Mouse (Mus musculus): ENCODE measurements around the gene Map3k12.

Gene Map3k12

DNA sequence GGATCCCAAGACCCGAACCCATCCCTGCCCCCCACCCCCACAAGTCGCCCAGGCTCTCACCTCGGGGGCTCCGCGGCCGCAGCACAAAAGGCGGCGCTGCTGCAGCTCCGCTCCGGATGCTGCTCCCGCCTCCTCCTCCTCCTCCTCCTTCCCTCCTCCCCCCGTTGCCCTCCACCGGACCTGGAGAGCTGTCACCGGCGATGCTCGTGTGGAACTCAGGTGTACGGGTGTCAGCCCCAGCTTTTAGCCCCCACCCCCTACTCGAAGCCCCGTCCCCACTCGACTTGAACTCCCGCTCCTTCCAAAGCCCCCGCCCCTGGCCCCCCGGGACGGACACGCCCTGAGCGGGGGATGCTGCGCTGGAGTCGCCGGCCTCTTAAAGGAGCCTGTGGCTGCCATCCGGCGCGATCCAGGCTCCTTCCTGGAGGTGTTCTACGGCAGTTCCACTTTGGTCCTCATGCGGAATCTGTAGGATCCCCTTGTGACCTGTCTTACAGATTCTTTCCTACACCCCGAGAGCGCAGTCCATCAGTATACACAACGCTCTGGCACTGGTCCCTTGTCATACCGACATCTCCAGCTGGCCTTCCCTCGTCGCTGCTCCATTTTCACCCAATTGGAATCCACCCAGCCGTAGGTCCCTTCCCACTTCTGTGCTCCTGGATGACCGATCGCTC is at the start of gene Map3k12:
Gene Map3k12, minus strand, starts transcription at position 337 of the 677 bp plus-strand sequence.
- DNase-seq (ENCODE audit: low read depth, low spot score): peak; percentile 38

DNA sequence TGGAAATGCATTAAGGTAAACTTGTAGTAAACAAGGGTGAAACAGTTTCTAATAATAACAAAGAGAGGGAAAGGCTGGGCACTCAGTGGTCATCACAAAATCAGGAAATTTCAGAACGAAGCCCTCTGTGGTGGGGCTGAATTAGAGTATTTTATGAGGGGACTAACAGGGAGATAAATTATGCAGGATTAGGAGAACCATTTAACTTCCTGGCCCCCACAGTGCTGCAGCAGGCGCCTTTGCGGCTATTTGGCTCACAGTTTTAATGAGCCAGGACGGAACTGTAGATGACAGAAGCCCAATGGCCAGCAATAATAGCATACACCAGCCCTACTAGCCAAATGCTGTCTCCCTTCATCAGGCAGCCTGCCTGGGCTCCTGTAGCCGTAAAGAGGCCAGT is 46.8 kb upstream of the Map3k12 start:
- no peak for DNase-seq (ENCODE audit: low read depth, low spot score)

GRCm38 (mm10) chr15:102563061-102563460 is 46.2 kb upstream of the Map3k12 start:
- DNase-seq (ENCODE audit: low read depth, low spot score): no peak

DNA sequence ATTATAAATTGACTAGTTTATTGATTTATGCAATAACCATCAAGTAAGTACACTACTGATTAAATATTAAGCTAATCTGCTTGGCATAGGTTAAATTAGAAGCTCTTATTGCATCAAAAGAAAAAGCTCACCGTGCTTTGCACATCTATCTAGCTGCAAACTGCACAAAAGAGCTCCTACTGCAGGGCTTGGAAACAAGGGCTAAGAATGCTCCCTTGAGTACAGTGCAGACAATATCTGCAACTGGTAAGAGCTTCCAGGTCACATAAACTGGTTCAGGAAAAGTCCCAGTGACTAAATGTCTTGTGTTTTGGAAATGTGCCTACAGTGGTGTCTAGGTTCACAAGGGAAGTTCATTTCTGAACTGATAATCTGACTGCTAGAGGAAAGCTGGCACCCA is 45.6 kb upstream of the Map3k12 start:
- no peak for DNase-seq (ENCODE audit: low read depth, low spot score)

GRCm38 (mm10) chr15:102557580-102557979 is 40.7 kb upstream of the Map3k12 start:
- DNase-seq (ENCODE audit: low read depth, low spot score): no peak

DNA sequence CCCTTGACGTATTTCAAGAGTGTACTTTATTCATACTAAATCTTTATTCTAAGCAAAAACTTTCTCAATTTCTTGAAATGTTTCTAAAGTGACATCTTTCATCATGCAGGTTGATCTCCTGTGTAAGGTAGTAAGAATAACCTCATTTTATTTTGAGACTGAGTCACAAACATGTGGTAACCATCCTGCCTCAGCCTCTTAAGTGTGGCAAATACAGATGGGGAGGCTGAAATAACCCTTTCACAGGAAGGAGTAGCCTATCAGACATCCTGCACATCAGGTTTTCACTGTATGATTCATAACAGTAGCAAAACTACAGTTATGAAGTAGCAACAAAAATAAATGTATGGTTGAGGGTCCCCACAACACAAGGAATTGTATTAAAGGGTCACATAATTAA is 38.7 kb upstream of the Map3k12 start:
- no peak for DNase-seq (ENCODE audit: low read depth, low spot score)

- no peak for DNase-seq (ENCODE audit: low read depth, low spot score)
Observed at GRCm38 (mm10) chr15:102552599-102552998, 35.7 kb upstream of the Map3k12 start.

DNA sequence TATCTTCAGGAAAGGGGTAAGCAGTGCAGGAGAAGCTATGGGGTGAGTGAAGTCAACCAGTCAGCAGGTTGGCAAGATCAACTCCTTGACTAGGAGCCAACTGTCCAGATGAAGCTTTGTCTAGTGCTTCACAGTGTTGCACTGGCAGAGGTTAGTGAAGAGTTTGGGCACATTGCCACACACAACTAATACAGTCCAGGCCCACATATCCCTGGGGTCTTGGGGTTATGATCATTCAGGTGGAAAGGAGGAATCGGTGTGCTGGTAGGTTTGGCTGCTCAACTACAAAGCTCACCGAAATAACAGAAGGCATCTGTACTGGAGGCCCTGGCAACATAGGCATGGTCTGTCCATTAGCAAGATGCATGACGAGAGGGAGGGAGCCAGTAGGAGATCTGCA is 30.6 kb upstream of the Map3k12 start:
- DNase-seq (ENCODE audit: low read depth, low spot score): no peak

GRCm38 (mm10) chr15:102546677-102547427 is 30.0 kb upstream of the Map3k12 start:
- peak; percentile 19 for DNase-seq (ENCODE audit: low read depth, low spot score)

GRCm38 (mm10) chr15:102546246-102546645 is 29.4 kb upstream of the Map3k12 start:
- DNase-seq (ENCODE audit: low read depth, low spot score): no peak

DNA sequence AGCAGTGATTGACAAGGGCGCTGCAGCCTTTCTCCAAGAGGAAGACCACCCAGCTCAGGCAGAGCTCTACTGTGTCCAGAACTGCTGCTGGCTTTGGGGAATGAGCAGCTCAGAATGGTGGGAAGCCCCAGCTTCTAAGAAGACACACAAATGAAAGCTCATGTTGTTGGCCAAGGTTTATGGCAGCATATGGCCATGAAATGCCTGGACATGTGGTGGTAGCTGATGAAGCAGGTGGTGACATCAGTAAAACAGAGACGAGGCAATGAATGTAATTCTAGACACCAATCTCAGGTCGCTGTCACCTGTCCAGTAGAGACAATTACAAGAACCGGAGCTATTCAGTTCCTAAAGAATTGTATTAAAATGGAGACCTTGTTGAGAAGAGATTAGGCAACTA is 27.9 kb upstream of the Map3k12 start:
- no peak for DNase-seq (ENCODE audit: low read depth, low spot score)

DNA sequence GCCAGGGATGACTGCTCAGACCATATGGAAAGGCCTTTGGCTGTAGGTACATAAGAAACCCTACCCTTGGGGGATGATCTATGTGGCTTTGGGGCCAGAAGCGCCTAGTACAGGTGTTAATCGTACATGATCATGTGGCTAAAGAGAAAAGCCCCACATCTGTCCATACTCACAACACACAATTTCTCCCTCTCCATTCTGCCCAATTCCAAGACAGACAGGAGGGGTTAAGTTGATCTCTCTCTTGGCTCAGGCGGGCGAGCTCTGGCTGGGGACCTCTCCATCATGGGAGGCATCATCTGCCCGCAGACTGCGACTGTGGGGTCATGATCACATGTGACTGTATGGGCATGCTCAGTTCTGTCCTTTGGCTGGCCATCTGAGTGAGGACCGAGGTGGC is 17.1 kb upstream of the Map3k12 start:
- no peak for DNase-seq (ENCODE audit: low read depth, low spot score)

DNA sequence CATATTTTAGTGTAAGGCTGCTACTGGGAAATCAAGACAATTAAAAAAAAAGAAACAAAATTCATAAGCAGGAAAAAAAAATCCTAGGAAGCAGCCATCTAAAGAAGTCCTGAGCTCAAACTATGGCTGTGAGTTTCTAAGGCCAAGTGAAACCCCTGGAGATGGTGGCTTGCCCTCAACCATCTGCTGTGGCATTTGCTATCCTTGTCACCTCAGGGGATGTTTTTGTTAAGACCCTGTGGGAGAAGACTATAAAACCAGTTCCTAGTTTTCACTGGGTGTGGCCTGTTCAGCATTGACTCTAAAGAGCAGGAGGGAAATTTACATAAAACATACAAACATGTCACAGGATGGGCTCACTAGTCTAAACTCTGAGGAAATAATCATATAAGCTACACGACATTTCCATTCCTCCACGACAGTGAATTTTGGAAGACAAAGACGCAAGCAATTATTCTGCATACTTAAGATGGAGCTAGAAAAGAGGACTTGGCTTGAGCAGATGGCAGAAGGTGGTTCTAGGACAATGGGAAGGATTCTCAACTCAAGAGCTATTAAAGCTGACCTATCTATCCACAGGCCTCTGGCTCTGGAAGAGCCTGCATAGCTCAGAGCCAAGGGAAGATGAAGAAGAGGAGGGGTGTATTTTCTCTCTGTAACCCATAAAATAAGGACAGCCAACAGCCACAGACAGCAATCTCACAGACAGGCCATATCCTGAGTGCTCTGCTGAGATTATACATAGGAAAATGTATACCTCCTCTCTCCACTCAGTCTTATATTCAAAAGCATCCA is 15.4 kb upstream of the Map3k12 start:
- no peak for DNase-seq (ENCODE audit: low read depth, low spot score)

DNA sequence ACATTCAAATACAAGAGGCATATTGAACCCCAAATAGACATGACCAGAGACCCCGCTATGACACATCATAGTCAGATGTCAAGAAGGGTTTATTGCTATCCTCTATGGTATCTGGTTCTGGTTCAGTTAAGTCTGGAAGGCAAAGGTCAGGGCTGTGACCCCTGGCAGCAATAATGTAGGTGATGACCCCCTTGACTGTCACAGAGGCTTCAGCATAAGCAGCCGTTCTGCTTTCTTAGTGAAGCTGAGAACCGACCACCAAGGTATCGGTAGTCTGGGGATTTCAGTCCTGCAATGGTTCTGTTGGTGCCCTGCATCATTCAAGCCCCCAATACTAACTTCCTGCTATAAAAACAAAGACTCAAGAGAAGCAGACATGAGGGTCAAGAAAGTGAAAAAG is 14.7 kb upstream of the Map3k12 start:
- DNase-seq (ENCODE audit: low read depth, low spot score): no peak

DNA sequence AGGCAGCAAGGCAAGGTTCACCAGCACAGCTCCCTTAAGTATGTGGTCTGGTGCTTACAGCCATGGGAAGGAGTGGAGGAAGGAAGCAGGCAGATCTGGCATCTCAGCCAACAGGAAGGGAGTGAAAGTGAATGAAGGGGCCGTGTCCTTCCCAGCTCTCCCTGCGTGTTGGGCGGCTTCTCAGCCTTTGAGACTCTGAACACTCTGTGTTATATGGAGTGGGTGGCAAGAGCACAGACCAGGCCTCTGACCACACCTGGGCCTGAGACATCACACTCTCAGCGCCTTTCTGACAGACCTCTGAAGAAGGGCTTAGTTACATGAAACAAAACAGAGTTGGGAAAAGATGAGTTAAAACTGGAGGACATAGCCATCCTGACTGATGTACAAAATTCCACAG is 13.7 kb upstream of the Map3k12 start:
- no peak for DNase-seq (ENCODE audit: low read depth, low spot score)

DNA sequence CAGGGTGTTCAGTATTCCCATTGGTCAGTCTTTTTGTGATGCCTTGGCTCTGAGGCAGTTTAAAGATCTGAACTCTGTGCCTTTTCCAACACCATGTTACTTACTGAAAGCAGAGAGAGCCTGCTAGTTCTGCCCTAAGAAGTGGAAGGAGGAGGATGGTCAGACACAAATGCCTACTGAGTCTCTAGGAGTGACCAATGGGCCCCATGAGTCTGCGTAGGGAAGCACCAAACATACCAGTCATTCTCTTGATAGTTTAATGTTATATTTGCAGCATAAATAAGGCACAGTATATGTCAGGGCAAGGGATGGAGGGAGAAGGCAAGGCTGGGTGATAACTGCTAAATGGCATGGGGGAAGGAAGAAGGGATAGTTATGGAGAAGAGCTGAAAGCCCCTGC is 11.5 kb upstream of the Map3k12 start:
- no peak for DNase-seq (ENCODE audit: low read depth, low spot score)

DNA sequence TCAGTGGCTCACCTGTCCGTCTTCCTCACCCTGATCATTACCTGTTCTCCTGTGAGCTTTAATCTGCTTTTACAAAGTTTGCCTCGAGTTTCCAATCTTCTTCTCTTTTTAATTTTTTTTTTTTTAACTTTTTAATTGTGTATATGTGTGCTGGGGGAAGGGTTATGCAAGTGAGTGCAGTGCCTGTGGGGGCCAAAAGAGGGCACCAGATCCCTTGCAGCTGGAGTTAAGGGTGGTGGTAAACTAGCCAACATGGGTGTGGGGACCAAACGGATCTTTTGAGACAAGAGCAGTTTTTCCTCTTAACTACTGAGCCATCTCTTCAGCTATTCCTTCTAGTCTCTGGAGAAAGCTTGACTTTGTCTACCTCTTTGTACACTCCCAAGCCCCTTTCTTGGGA is 11.1 kb upstream of the Map3k12 start:
- no peak for DNase-seq (ENCODE audit: low read depth, low spot score)

DNA sequence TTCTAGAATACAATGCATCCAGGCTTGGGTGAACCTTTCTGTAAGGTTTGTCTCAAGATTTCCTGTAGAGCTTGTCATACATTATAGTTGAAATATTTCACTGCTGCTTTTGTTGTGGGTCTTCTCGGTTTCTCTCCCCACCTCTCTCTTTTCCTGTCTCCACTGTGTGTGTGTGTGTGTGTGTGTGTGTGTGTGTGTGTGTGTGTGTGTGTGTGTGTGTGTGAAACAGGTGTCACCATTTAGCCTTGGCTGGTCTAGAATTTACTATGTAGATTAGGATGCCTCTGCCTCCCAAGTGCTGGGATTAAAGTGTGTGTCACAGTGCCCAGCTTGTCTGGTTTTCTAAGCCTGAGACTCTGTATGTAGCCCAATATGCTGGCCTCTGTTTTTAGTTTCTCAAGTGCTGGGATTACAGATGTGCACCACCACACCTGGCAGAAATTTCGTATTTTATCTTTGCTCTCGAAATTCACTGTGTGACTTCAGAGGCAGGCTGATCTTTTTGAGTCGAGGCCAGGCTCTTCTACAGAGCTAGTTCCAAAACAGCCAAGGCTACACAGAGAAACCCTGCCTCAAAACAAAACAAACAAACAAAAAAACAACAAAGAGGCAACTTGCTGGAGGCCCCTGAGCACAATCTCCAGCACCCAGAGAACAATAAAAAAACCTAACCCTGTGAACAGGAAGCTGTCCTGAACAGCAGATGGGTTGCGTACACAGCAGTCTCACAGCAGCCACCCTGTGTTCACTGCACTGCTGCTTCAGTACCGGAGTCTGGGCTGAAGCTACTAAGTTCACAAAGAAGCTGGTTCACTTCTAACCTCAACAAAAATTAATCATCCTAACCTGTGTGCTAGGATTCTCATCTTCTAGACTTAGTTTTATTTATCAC is 9.5 kb upstream of the Map3k12 start:
- no peak for DNase-seq (ENCODE audit: low read depth, low spot score)

- DNase-seq (ENCODE audit: low read depth, low spot score): peak; percentile 63
Observed at GRCm38 (mm10) chr15:102524892-102525485, 8.1 kb upstream of the Map3k12 start, which contains the start of gene Npff. TSS of gene Npff (minus strand) at chr15:102524942.

DNA sequence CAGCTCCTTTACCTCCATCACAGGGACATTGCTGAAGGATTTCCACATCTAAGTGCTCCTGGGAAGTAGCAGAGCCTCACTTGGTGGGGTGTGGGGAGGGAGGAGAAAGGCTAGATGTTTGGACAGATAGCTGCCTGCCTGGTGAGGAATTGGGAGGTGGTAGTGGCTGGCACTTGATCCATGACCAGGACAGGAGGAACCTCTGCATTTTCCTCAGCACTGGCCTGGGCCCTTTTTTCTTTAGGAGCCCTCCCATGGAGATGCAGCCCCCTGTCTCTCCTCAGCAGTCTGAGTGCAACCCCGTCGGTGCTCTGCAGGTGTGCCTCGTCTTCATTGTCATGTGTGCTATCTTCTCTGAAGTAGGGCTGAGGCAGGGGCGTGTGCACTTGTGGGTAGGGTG is 4.6 kb upstream of the Map3k12 start:
- DNase-seq (ENCODE audit: low read depth, low spot score): no peak

DNA sequence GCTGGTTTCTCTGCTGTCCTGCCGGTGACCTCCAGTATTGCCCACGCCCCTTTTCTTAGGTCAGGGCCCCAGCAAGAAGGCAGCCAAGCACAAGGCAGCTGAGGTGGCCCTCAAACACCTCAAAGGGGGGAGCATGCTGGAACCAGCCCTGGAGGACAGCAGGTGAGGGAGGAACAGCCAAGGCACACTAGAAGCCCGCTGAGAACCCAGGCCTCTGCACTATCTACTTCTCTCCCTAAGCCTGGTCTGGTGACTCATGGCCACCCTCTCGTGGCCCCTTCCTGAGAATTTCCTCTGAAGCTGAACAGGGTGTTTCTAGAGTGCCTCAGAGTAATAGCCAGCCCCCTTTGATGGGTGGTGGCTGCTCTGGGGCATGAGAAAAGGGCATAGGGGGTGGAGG is 3.6 kb upstream of the Map3k12 start:
- no peak for DNase-seq (ENCODE audit: low read depth, low spot score)

Data from retina, postnatal 7 days (tissue).